Mouse (Mus musculus) limb, embryonic 11.5 days (tissue): ENCODE results near the gene Vtcn1. TPM values are rescaled to one million over a fixed set of nuclear protein-coding genes. Genes with fewer than 3 reads are reported as not detected.

Experiments
- ATAC-seq: fragments of 200-750 bp; cut with Nextera tagmentation; 2 replicates; pipeline ENCODE4 v1.8.0; 2017; ENCODE audit warnings: low read depth; ENCODE audit not compliant: insufficient number of reproducible peaks, low FRiP score, low TSS enrichment
- DNase-seq: peaks from one replicate; pipeline ENCODE4 v3.0.0-alpha.2; 2015; ENCODE audit warnings: low spot score
- H3K27ac ChIP-seq: fragments of 300-500 bp; sonication (generic); replicated peaks from 2 replicates; pipeline ENCODE4 v1.5.1; 2014; ENCODE audit warnings: low read depth, mild to moderate bottlenecking, low read length
- H3K27me3 ChIP-seq: fragments of 300-500 bp; sonication (generic); 2 replicates; pipeline ENCODE4 v1.6.1; 2014; ENCODE audit warnings: mild to moderate bottlenecking, low read length, mixed read lengths; ENCODE audit not compliant: control insufficient read depth, insufficient read depth
- H3K36me3 ChIP-seq: fragments of 300-500 bp; sonication (generic); 2 replicates; pipeline ENCODE4 v1.6.1; 2014; ENCODE audit warnings: mild to moderate bottlenecking, low read length, moderate library complexity, mixed read lengths; ENCODE audit not compliant: control insufficient read depth, insufficient read depth
- H3K4me1 ChIP-seq: fragments of 300-500 bp; sonication (generic); 2 replicates; pipeline ENCODE4 v1.6.1; 2014; ENCODE audit warnings: low read length, mixed read lengths; ENCODE audit not compliant: control insufficient read depth, insufficient read depth
- H3K4me2 ChIP-seq: fragments of 300-500 bp; sonication (generic); 2 replicates; pipeline ENCODE4 v1.6.1; 2014; ENCODE audit warnings: low read depth, mild to moderate bottlenecking, moderate library complexity; ENCODE audit not compliant: severe bottlenecking
- H3K4me3 ChIP-seq: fragments of 300-500 bp; sonication (generic); 2 replicates; pipeline ENCODE4 v1.5.1; 2014; ENCODE audit warnings: low read depth, low read length
- H3K9ac ChIP-seq: fragments of 300-500 bp; sonication (generic); 2 replicates; pipeline ENCODE4 v1.6.1; 2014; ENCODE audit warnings: mild to moderate bottlenecking, low read length
- H3K9me3 ChIP-seq: fragments of 300-500 bp; sonication (generic); 2 replicates; pipeline ENCODE4 v1.6.1; 2016; ENCODE audit warnings: low read length; ENCODE audit not compliant: control insufficient read depth
- WGBS: fragments of 180-500 bp; shearing (Covaris S2); extraction: QIAGEN DNeasy Blood & Tissue Kit; methylation state at CpG from one replicate; pipeline ENCODE4 v1.1.7; 2014; 5-methylcytosine and 5-hydroxymethylcytosine counted together
- polyA plus RNA-seq: library from polyadenylated mRNA; unstranded; fragments of >200 nt; fragmentation: Nextera tagmentation; extraction: Ambion mirVana; gene quantifications from 2 replicates; pipeline ENCODE4 v1.2.1, GENCODE M21; 2014

Gene Vtcn1
- polyA plus RNA-seq, 1 experiment from 2014 or later, result not detected

DNA sequence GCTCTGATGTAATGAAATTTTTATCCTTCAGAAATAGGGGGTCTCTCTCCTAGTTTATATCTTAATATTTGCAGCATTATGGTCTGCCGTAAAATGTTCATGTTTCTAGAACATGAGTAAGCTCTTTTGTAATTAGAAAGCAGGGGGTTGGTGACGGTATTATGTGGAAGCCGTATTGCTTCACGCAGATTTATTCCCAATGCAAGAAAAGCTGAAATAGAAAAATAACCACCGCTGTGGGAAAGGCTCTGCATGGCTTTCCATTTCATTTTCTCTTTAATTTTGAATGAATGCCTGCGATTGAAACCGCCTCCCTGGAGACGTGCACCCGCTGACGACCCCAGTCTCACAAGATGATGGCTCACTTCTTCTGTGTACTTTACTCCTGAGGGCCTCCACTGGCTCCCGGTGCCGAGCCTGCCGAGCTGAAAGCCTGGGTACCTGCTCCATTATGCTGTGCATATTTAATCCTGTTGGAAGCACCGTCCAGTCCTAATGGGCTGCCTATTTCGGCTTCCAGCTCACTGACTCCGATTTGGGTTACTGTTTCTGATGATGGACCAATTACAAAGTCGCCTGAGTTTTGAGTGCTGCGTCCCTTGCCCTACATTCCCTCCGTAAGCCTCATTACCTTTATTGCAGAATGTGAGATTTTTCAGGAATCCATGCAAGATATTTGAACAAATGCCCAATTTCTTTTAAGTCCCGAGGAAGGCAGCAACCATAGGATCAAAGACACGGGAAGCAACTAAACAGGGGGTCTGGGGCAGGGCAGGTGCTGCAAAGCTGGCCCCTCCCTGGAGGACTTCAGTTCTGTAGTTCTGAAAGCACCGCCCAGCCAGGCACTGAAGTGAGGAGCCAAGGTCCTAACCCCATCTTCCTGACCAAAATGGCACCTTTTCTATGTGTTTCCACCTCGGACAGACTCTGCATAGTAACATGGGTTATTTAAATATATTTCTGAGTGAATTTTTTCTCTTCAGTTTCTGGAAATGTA lies 36.3 kb downstream of the Vtcn1 start:
- no peak overlapping the region for H3K9ac ChIP-seq
- ATAC-seq (no peak), DNase-seq (no peak)
- no peaks in the 10 kb centered on the region for H3K4me1 ChIP-seq
- no peak overlapping the region for H3K4me2 ChIP-seq
- no peaks in the 10 kb centered on the region for H3K9me3 ChIP-seq
- no peaks in the 10 kb centered on the region for H3K27me3 ChIP-seq
- 82% methylated on average over 23 of the region's 23 CpGs for WGBS
- no peak overlapping the region for H3K27ac ChIP-seq
- H3K4me3 ChIP-seq, result no peak overlapping the region
- no peaks in the 10 kb centered on the region for H3K36me3 ChIP-seq

DNA sequence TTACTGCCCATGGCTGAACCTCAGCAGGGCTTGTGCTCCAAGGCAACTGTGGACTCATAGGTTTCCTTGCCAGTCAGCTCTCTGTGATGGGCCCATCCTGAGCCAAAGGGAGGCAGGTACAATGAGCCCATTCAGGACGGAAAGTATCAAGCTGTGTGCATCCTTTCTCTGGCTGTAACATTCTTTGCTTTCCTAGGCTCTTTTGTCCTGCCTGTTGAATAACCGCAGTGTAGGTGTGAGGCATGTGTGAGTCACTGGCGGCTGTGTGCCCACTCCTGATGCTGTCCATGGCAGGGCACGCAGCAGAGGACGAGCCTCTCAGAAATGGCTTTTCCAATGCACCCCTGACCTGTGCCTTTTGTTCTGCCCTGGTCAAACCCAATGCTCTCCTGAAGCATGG lies 41.7 kb downstream of the Vtcn1 start:
- Histone ChIP-seq H3K36me3 (no peaks in the 10 kb centered on the region), H3K27ac (no peak overlapping the region), H3K9me3 (no peaks in the 10 kb centered on the region), H3K4me2 (no peak overlapping the region), H3K4me3 (no peak overlapping the region), H3K27me3 (no peaks in the 10 kb centered on the region), H3K4me1 (no peaks in the 10 kb centered on the region), H3K9ac (no peak overlapping the region)
- no peak for ATAC-seq
- WGBS, result 81% methylated on average over 5 of the region's 5 CpGs
- no peak for DNase-seq

DNA sequence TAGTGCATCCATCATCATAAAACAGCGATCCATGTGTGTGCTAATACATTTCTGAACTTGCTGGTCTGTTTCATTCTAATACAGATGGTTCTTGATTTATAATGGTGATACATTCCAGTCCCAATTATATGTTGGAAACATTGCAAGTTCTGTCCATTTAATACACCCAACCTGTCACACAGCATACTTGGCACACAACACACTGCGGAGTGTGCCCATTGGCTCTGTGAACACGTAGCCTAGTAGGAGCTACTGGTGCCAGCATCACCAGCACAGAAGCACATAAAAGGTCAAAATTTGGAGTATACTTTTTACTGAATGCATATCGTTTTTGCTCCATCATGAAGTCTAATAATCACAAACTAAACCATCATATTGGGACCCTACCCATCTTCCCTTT lies 51.8 kb downstream of the Vtcn1 start:
- no peak overlapping the region for H3K4me3 ChIP-seq
- H3K9ac ChIP-seq, result no peak overlapping the region
- no peak for ATAC-seq
- no peaks in the 10 kb centered on the region for H3K36me3 ChIP-seq
- 88% methylated on average over 4 of the region's 4 CpGs for WGBS
- no peaks in the 10 kb centered on the region for H3K27me3 ChIP-seq
- H3K9me3 ChIP-seq, result no peaks in the 10 kb centered on the region
- H3K4me2 ChIP-seq, result no peak overlapping the region
- no peaks in the 10 kb centered on the region for H3K4me1 ChIP-seq
- H3K27ac ChIP-seq, result no peak overlapping the region
- DNase-seq, result no peak

DNA sequence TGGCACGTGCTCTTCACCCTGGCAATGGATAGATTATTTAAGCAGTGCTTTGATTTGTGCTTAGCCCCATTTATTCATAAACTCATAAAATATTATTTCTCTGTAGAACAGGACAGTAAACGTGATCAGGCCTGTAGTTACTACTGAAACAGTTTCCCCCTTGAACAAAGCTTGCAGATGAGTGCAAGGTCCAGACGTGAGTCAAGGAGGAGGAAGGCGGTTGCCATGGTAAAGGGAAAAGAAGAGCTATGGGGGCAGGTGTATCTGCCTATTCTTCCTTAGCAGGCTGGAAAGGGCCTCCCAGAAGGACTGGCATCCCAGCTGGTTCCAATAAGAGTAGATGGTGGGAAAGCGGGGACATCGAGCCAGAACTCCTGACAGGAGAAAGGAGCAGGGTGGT lies 56.1 kb downstream of the Vtcn1 start:
- 74% methylated on average over 6 of the region's 6 CpGs for WGBS
- H3K9ac ChIP-seq, result no peak overlapping the region
- ATAC-seq (no peak), DNase-seq (no peak)
- H3K27ac ChIP-seq, result no peak overlapping the region
- H3K27me3 ChIP-seq, result no peaks in the 10 kb centered on the region
- H3K4me2 ChIP-seq, result no peak overlapping the region
- no peak overlapping the region for H3K4me3 ChIP-seq
- H3K4me1 ChIP-seq, result no peaks in the 10 kb centered on the region
- H3K9me3 ChIP-seq, result no peaks in the 10 kb centered on the region
- no peaks in the 10 kb centered on the region for H3K36me3 ChIP-seq

DNA sequence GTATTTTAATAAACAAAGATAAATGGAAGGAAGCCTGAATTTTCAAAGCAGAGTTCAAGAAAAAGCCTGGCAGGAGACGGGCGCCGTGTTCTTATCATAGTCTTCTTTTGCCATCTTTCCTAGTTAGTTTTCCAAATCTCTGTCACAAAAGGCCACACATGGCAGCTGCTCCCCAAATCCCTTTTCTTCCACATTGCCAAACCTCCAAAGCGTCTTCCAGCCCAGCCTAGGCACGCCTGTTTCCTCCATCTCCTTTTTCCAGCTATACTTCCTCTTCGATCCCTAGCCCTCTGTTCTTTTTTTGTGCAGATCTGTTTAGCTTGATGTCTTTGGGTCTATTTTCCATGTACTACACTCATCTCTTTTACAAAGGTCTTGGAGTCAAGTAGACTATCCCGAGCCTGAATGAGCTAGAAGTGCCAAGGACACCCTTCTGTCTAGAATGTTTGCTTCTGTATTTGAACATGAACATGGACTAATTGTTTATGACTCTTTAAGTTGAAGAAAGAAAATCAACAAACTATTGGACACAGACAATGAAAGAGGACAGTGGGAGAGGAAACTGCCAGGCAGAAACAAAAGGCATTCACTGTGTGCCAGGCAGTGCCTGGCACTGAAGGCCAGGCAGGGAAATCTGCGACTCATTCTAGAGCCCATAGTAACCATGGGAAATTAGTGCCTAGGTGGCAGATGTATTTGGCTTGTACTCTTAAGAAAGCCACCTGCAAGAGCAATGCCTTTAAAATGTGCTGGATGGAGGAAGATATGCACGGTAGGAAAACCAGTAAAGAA lies 56.8 kb downstream of the Vtcn1 start:
- DNase-seq, result no peak

DNA sequence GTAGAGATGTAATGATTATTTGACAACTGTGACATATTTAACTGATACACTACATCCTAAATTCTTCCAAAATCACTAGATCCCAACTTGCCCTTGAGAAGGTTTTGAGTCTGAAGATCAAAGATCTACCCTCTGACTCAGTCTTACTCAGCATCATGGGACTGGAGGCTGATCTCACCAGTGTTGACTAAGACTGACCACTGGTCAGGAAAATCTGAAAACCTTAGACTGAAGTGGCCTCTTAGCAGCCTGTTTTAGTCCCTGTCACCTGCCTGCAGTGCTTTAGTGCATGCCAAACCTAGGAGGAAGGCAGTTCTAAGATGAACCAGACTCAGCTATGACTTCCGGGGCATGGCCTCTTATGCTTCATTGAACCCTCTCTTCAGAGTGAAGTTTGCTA lies 64.0 kb downstream of the Vtcn1 start:
- Histone ChIP-seq H3K4me1 (0 out of 2 replicates have a peak, but pooled peaks cover 2% of the 10 kb centered on the region), H3K27ac (no peak overlapping the region), H3K4me2 (no peak overlapping the region), H3K9ac (no peak overlapping the region), H3K36me3 (no peaks in the 10 kb centered on the region), H3K27me3 (no peaks in the 10 kb centered on the region), H3K9me3 (no peaks in the 10 kb centered on the region), H3K4me3 (no peak overlapping the region)
- ATAC-seq, result no peak
- WGBS, result 93% methylated on average over 1 of the region's 1 CpGs
- no peak for DNase-seq

More for the DNA sequence above, 56.8 kb downstream of the Vtcn1 start:
- H3K27me3 ChIP-seq, result no peaks in the 10 kb centered on the region
- no peak overlapping the region for H3K4me2 ChIP-seq
- ATAC-seq, result no peak
- H3K4me3 ChIP-seq, result no peak overlapping the region
- no peaks in the 10 kb centered on the region for H3K36me3 ChIP-seq
- H3K4me1 ChIP-seq, result no peaks in the 10 kb centered on the region
- no peaks in the 10 kb centered on the region for H3K9me3 ChIP-seq
- H3K9ac ChIP-seq, result no peak overlapping the region
- WGBS, result 91% methylated on average over 9 of the region's 9 CpGs
- no peak overlapping the region for H3K27ac ChIP-seq

DNA sequence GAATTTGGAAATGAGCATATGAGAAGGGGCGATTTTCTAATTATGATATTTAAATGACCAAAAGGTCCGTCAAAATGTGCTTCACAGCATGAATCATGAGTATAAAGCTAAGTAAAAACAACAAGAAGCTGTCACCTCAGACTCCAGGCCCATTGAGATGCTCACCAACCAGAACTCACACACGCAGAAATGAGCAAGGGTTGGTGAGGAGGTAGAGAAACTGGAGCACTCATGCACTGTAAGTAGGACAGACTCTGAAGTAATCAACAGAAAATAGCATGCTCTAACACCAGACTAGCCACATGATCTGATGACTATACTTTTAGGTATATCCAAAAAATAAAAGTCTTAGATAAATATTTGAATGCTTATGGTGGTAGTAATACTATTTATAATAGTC lies 65.1 kb downstream of the Vtcn1 start:
- WGBS, result 94% methylated on average over 3 of the region's 3 CpGs
- Histone ChIP-seq H3K4me1 (0 out of 2 replicates have a peak, but pooled peaks cover 2% of the 10 kb centered on the region), H3K9me3 (no peaks in the 10 kb centered on the region), H3K36me3 (no peaks in the 10 kb centered on the region), H3K27ac (no peak overlapping the region), H3K4me3 (no peak overlapping the region), H3K27me3 (no peaks in the 10 kb centered on the region), H3K4me2 (no peak overlapping the region), H3K9ac (no peak overlapping the region)
- no peak for ATAC-seq
- DNase-seq, result no peak
